Mouse (Mus musculus) heart, adult 8-10 months (tissue): ENCODE data around the gene Npcd. TPM values are rescaled to one million over a fixed set of nuclear protein-coding genes. Genes with fewer than 3 reads are reported as not detected.
"Not testable (repeated sequence)": the region's sequence is repeated elsewhere in the genome, so short reads cannot be mapped to it uniquely, and the experiment has no call there.

Experiments
- DNase-seq: peaks from one replicate; pipeline ENCODE4 v3.0.0; 2022; ENCODE audit warnings: low spot score
- total RNA-seq, 4 experiments: library from RNA; stranded (reverse); gene quantifications; 2 replicates each; pipeline ENCODE4 v1.2.4; 2022

Npcd gene
- total RNA-seq, 4 experiments from 2014 or later, result 0.33 to 0.69 (median 0.47) TPM; not detected in 1

- DNase-seq, result peak; percentile 83
Measured at GRCm38 (mm10) chr15:79830388-79830787, 3.6 kb downstream of the Npcd start.

DNA sequence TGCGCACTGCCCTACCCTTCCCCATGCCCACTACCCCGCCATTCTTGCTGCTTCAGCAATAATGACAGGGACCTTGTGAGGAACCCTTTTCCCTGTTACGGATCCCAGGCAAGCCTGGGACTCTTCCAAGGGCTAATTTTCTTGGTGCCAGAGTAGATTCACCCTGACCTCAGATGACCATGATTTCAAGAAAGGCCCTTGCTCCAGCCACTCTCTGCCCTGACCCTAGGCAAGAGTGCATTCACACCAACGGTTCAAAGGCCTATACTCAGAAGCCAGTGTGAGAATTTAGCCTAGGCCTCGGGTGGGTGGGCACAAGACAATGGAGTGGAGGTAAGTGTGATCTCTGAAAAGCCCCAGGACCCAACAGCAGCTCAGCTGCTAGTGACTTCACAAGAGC is 4.6 kb downstream of the Npcd start:
- no peak for DNase-seq

DNA sequence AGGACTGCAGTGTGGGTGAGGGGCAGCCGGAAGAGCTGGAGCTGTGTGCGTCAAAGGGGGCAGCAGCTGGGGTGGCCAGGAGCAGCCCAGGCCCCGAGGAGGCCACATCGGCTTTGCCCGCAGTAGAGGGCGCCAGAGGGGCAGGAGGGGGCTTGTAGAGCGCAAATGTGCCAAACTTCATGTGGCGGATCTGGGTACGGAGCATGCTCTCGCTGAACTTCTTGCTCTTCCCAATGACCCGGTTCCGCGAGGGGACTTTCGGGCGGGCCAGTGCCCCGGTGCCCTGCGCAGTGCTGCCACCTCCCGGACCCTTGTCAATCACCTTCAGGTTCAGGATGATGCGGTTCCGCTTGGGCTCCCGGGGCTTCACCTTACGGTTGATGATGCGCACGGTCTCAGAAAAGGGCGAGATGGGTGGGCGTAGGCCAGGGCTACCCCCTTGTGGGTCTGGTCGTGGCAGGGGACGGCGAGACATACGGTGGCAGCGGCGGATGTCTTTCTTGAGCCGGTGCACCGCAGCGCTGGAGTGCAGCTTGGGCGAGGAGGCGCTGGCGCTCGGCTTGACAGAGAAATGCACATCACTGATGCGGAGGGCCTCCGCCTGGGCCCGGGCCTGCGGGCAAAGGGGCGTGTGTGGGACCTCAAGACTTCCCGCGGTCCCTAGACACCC is 5.5 kb downstream of the Npcd start:
- DNase-seq, result no peak

DNA sequence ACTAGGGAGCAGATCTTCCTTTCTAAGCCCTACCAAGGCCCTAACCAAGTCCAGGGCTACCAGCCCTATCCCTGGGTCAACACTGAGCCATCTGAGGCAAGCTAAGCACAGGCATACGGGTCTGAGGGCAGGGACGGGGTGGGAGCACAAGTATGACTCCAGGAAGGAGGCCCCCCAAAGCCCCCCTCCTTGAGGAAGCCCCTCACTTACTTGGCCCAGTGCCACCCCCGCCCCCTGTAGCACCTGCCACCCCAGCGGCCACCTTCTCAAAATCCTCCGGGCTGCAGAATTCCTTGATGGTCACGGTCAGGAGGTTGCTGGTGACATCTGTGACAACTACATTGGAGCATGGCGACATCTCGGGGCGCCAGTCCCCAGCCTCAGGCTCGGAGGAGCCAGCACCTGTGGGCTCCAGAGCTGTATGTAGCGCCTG is 6.2 kb downstream of the Npcd start:
- no peak for DNase-seq

DNA sequence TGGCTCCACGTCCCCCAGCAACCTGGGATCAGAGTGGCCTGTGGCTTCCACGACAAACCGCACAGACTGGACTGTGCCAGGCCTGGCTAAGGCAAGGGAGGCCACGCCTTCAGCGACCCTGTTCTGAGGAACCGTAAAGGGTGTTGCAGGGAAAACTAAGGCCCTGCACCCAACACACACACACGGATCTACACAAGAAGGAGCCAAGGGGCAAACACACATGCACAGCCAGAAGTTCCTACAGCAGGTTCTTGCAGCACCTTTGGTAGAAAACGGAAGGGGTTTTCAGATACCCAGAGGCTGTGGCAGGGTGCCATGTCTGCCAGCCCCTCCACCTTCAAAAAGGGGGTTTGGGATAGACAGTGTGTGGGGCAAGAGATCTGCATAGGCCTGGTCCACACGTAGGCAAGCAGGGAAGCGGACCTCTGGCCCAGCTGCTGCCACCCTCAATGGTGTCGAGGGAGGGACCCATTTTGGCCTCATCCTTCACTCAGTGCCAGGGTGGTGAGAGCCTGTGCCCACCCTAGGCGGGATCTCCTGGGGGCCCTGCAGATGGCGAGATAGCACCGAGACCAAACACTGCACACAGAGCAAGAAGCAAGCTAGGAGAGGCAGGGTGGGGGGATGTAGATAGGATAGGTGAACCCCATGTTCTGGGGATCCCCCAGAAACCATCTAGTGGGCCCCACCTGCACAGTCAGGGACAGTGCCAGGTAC is 6.8 kb downstream of the Npcd start:
- DNase-seq, result no peak

GRCm38 (mm10) chr15:79826221-79826935 is 7.7 kb downstream of the Npcd start:
- DNase-seq, result no peak

DNA sequence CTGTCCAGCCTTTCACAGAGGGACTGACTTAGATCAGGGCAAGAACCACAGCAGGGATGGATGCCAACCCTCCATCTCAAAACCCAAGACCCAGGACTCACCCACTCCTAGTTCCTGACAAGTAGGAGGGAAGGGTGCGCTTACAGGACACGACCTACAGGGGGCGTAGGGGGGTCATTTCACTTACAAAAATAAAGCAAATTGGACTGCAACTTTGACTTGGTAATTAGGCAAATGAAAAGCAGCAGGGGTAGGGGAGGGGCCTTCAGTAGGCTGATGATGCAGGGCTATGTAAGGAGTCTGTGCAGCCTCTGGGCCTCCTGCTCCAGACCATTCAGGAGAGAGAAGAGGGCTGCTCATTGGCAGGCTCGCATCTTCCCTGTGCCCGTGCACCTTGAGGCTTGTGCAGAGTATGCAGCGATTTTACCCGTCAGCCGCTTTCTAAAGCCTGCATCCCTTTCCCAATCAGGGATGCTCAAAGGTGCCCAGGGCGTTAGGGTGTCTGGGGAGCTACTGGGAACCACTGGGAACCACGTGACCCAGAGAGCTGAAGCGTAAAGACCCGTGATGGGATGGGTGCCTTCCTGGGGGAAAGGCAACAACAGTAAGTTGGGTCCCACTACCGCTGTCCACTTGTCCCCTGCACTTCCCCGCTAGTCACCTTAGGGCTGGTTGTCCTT is 8.8 kb downstream of the Npcd start:
- DNase-seq, result no peak

GRCm38 (mm10) chr15:79823588-79824280 is 10.3 kb downstream of the Npcd start:
- peak; percentile 53 for DNase-seq

- no peak for DNase-seq
Measured at GRCm38 (mm10) chr15:79822265-79823199, 11.5 kb downstream of the Npcd start.

DNA sequence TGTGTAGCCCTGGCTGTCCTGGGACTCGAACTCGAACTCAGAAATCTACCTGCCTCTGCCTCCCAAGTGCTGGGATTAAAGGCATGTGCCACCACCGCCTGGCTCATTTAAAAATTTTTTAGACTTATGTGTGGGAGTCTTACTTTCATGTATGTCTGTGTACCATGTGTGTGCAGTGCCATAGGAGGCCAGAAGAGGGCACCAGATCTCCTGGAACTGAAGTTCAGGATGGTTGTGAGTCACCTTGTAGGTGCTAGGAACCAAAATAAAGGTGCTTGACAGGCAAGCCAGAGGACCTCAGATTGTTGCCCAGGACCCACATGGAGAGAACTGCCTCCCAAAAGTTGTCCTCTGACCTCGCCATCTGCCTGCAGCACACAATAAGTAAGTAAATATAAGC is 15.7 kb downstream of the Npcd start:
- no peak for DNase-seq

- no peak for DNase-seq
Measured at GRCm38 (mm10) chr15:79813666-79814258, 20.3 kb downstream of the Npcd start.

DNA sequence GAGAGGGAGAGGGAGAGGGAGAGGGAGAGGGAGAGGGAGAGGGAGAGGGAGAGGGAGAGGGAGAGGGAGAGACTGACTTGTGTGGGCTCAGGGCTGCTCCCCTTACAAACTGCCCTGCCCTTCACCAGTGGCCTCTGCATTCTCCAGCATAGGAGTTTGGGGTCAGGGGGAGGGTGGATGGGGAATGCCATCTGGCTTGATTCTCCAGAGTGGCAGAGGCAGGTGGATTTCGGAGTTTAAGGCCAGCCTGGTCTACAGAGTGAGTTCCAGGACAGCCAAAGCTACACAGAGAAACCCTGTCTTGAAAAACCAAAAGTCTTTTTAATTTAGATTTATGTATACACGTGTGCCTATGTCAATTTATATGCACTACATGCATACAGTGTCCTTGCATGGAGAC is 21.2 kb downstream of the Npcd start:
- DNase-seq, result not testable (repeated sequence)

DNA sequence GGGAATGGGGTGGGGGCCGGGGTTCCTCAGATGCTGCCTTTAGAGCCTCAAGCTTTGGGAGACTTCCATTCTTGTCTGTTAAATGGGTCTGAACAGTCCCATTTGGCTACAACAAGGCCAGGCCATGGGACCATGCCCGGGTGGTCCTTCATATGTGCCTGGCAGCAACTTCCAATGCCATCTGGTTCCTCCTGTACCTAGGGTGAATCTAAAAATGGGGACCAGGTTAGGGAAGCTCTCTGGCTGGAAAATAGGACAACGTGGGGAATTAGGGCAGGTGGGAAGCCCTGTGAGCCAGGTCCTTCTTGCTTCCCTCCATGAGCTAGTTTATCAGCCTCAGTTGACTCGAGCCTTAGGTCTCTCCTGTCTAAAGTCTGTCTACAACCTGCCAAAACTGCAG is 23.0 kb downstream of the Npcd start:
- no peak for DNase-seq

GRCm38 (mm10) chr15:79810061-79810460 is 24.0 kb downstream of the Npcd start:
- no peak for DNase-seq

GRCm38 (mm10) chr15:79808658-79809057 is 25.4 kb downstream of the Npcd start:
- no peak for DNase-seq

DNA sequence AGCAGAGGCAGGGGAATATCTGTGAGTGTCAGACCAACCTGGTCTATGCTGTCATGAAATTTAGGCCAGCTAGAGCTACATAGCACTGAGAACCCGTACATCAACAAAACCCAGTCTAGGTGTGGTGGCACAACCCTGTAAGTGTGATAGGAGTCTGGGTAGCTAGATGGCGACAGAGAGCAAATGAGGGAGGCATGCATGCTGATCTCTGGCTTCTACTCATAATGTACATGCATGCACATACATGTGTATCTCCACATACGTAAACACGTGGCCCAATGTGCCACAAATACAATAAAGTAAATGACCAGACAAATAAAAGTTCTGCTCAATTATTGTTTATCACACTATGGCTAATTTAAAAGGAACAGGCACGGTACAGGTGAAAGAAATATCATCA is 25.9 kb downstream of the Npcd start:
- no peak for DNase-seq

DNA sequence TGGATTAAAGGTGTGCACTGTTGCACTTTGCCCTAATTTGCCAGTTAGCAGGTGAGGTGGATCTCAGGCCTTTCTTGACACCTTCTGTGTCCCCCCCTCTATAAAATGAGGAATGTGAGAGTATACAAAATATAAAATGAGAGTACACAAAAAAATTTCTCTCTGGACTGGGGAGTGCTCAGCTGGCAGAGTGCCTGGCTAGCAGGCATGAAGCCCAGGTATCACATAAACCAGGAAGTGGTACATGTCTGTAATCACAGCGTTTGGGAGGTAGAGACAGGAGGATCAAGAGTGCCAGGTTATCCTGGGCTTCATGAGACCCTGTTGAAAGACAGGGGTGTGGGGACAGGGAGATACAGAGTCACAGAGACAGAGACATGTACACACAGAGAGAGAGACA is 27.0 kb downstream of the Npcd start:
- no peak for DNase-seq

GRCm38 (mm10) chr15:79805246-79805645 is 28.8 kb downstream of the Npcd start:
- DNase-seq, result no peak

DNA sequence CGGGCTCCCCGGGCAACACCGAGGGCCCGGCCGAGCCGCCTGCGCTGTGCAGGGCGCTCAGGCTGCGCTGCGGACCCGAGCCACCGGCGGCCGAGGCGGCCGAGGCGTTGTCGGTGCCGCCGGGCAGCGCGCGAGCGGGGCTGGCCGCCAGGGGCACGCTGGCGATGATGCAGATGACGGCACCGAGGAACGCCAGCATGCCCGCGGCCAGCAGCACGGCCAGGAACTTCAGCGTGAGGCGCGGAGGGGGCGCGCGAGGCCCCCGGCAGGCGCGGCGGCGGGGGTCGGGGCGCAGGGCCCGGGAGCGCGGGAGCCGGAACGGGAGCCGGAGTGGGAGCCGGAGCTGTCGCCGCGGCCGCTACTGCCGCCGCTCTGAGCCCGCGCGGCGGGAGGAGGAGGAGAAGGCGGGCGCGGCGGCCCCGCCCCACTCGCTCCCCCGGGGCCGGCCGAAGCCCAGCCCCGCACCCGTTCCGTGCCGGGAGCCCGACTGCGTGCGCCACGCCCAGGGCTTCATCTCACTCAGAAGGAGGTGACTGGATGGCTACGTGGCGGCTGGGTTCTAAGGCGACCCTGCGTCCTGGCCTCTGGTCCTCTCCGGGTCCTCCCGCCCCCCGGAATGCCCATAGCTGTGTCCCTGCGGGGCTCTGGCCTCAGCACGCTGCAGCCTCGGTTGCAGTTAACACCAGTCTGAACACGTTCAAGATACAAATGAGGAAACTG is 29.5 kb downstream of the Npcd start, which contains the start of gene Nptxr:
Nptxr (minus strand) TSS at position 415 of the 720 bp plus-strand sequence.
- DNase-seq, result no peak
